Mouse (Mus musculus) hindbrain, embryonic 16.5 days (tissue): ENCODE data around the gene Srebf2. TPM values are rescaled to one million over a fixed set of nuclear protein-coding genes. Genes with fewer than 3 reads are reported as not detected.
A peak's percentile ranks its signal among the peaks of the same experiment; 100 is the strongest.

Experiments
- ATAC-seq: fragments of 200-750 bp; cut with Nextera tagmentation; 2 replicates; pipeline ENCODE4 v1.8.0; 2017; ENCODE audit warnings: moderate TSS enrichment, moderate library complexity
- H3K27ac ChIP-seq: fragments of 300-500 bp; sonication (generic); 2 replicates; pipeline ENCODE4 v1.5.1; 2014; ENCODE audit warnings: low read depth, mild to moderate bottlenecking, control low read depth, low read length, moderate library complexity
- H3K27me3 ChIP-seq: fragments of 300-500 bp; sonication (generic); replicated peaks from 2 replicates; pipeline ENCODE4 v1.6.1; 2014; ENCODE audit warnings: low read length; ENCODE audit not compliant: control insufficient read depth, insufficient read depth
- H3K36me3 ChIP-seq: fragments of 300-500 bp; sonication (generic); 2 replicates; pipeline ENCODE4 v1.6.1; 2014; ENCODE audit warnings: mild to moderate bottlenecking, low read length, moderate library complexity, mixed read lengths; ENCODE audit not compliant: control insufficient read depth, insufficient read depth
- H3K4me1 ChIP-seq: fragments of 300-500 bp; sonication (generic); 2 replicates; pipeline ENCODE4 v1.6.1; 2014; ENCODE audit warnings: low read depth, low read length; ENCODE audit not compliant: control insufficient read depth, insufficient read depth
- H3K4me2 ChIP-seq: fragments of 300-500 bp; sonication (generic); 2 replicates; pipeline ENCODE4 v1.6.1; 2014; ENCODE audit warnings: mild to moderate bottlenecking, low read length, control low read depth, moderate library complexity
- H3K4me3 ChIP-seq: fragments of 300-500 bp; sonication (generic); 2 replicates; pipeline ENCODE4 v1.5.1; 2014; ENCODE audit warnings: mild to moderate bottlenecking, low read length, control low read depth, moderate library complexity
- H3K9ac ChIP-seq: fragments of 300-500 bp; sonication (generic); 2 replicates; pipeline ENCODE4 v1.6.1; 2014; ENCODE audit warnings: low read depth, mild to moderate bottlenecking, control low read depth, low read length, moderate library complexity
- H3K9me3 ChIP-seq: fragments of 300-500 bp; sonication (generic); 2 replicates; pipeline ENCODE4 v1.6.1; 2014; ENCODE audit warnings: mild to moderate bottlenecking, low read length, moderate library complexity; ENCODE audit not compliant: control insufficient read depth
- WGBS: fragments of 180-500 bp; shearing (Covaris S2); extraction: QIAGEN DNeasy Blood & Tissue Kit; methylation state at CpG from one replicate; pipeline ENCODE4 v1.1.7; 2014; 5-methylcytosine and 5-hydroxymethylcytosine counted together
- polyA plus RNA-seq: library from polyadenylated mRNA; unstranded; fragments of >200 nt; fragmentation: Nextera tagmentation; extraction: Ambion mirVana; gene quantifications from 2 replicates; pipeline ENCODE4 v1.2.1, GENCODE M21; 2015

Srebf2 gene
- polyA plus RNA-seq, 1 experiment from 2014 or later: 179 TPM

GRCm38 (mm10) chr15:82207504-82208219 lies 60.7 kb downstream of the Srebf2 start:
- Histone ChIP-seq H3K36me3 (peaks cover 5% of the 10 kb centered on the region; the same call in 1 of the 2 replicates), H3K4me3 (no peak overlapping the region), H3K4me2 (peak overlapping the region; percentile 31), H3K9ac (no peak overlapping the region; the same call in 1 of the 2 replicates), H3K4me1 (peaks cover 40% of the 10 kb centered on the region), H3K27me3 (peaks cover 38% of the 10 kb centered on the region), H3K9me3 (no peaks in the 10 kb centered on the region), H3K27ac (no peak overlapping the region)
- WGBS: 15% methylated on average over 30 of the region's 30 CpGs
- ATAC-seq: no peak

- no peak overlapping the region for H3K27ac ChIP-seq
- no peak for ATAC-seq
- peaks cover 4% of the 10 kb centered on the region; the same call in 1 of the 2 replicates for H3K36me3 ChIP-seq
- peaks cover 41% of the 10 kb centered on the region for H3K4me1 ChIP-seq
- peaks cover 45% of the 10 kb centered on the region for H3K27me3 ChIP-seq
- H3K9ac ChIP-seq: no peak overlapping the region
- no peak overlapping the region for H3K4me3 ChIP-seq
- no peaks in the 10 kb centered on the region for H3K9me3 ChIP-seq
- H3K4me2 ChIP-seq: no peak overlapping the region
- WGBS: 85% methylated on average over 8 of the region's 8 CpGs
These were observed 61.3 kb downstream of the Srebf2 start for GRCm38 (mm10) chr15:82208307-82208706.

- H3K36me3 ChIP-seq: no peaks in the 10 kb centered on the region
- no peak overlapping the region for H3K27ac ChIP-seq
- peaks cover 34% of the 10 kb centered on the region for H3K4me1 ChIP-seq
- H3K9ac ChIP-seq: no peak overlapping the region
- peaks cover 49% of the 10 kb centered on the region for H3K27me3 ChIP-seq
- no peak for ATAC-seq
- H3K4me2 ChIP-seq: no peak overlapping the region
- WGBS: 76% methylated on average over 13 of the region's 13 CpGs
- H3K4me3 ChIP-seq: no peak overlapping the region
- no peaks in the 10 kb centered on the region for H3K9me3 ChIP-seq
These were observed 62.5 kb downstream of the Srebf2 start for GRCm38 (mm10) chr15:82209295-82210050.

GRCm38 (mm10) chr15:82210801-82211200 lies 63.8 kb downstream of the Srebf2 start:
- H3K36me3 ChIP-seq: no peaks in the 10 kb centered on the region
- H3K27ac ChIP-seq: no peak overlapping the region
- H3K4me1 ChIP-seq: peaks cover 34% of the 10 kb centered on the region
- peak overlapping the region; percentile 21 for H3K4me2 ChIP-seq
- 55% methylated on average over 1 of the region's 1 CpGs for WGBS
- no peak for ATAC-seq
- H3K4me3 ChIP-seq: peak overlapping the region; percentile 9; the same call in 1 of the 2 replicates
- no peaks in the 10 kb centered on the region for H3K9me3 ChIP-seq
- H3K27me3 ChIP-seq: peaks cover 54% of the 10 kb centered on the region
- no peak overlapping the region for H3K9ac ChIP-seq

GRCm38 (mm10) chr15:82211281-82211680 lies 64.3 kb downstream of the Srebf2 start:
- Histone ChIP-seq H3K9me3 (no peaks in the 10 kb centered on the region), H3K27me3 (peaks cover 55% of the 10 kb centered on the region), H3K9ac (0 out of 2 replicates have a peak overlapping the region, but pooled peaks have one; percentile 62), H3K27ac (no peak overlapping the region), H3K36me3 (no peaks in the 10 kb centered on the region), H3K4me2 (peak overlapping the region; percentile 74), H3K4me3 (peak overlapping the region; percentile 53), H3K4me1 (peaks cover 37% of the 10 kb centered on the region)
- 1% methylated on average over 9 of the region's 11 CpGs for WGBS
- no peak for ATAC-seq

- under 1% methylated on average over 92 of the region's 112 CpGs for WGBS
- Histone ChIP-seq H3K9ac (peak overlapping the region; percentile 62), H3K9me3 (no peaks in the 10 kb centered on the region), H3K27me3 (peaks cover 53% of the 10 kb centered on the region), H3K4me3 (peak overlapping the region; percentile 53), H3K27ac (no peak overlapping the region), H3K4me2 (peak overlapping the region; percentile 74), H3K4me1 (peaks cover 30% of the 10 kb centered on the region), H3K36me3 (no peaks in the 10 kb centered on the region)
- peak; percentile 57 for ATAC-seq
These were observed 65.2 kb downstream of the Srebf2 start for GRCm38 (mm10) chr15:82211911-82212751.

- H3K9ac ChIP-seq: peak within 1 kb of the TSS; percentile 62
- H3K4me1 ChIP-seq: peaks cover 24% of the 10 kb centered on the region
- ATAC-seq: no peak
- peak within 1 kb of the TSS; percentile 53 for H3K4me3 ChIP-seq
- H3K9me3 ChIP-seq: no peaks in the 10 kb centered on the region
- H3K4me2 ChIP-seq: peak within 1 kb of the TSS; percentile 74
- WGBS: 1% methylated on average over 27 of the region's 34 CpGs
- H3K27ac ChIP-seq: no peak within 1 kb of the TSS
- no peaks in the 10 kb centered on the region for H3K36me3 ChIP-seq
- peaks cover 53% of the 10 kb centered on the region for H3K27me3 ChIP-seq
These were observed 65.7 kb downstream of the Srebf2 start, which contains the start of gene Shisa8 for GRCm38 (mm10) chr15:82212752-82213063. Shisa8 (minus strand) TSS chr15:82212815.

GRCm38 (mm10) chr15:82213222-82213621 lies 66.2 kb downstream of the Srebf2 start:
- Histone ChIP-seq H3K4me2 (no peak overlapping the region; the same call in 1 of the 2 replicates), H3K27me3 (peaks cover 52% of the 10 kb centered on the region), H3K4me1 (peaks cover 21% of the 10 kb centered on the region), H3K9me3 (no peaks in the 10 kb centered on the region), H3K27ac (no peak overlapping the region), H3K4me3 (no peak overlapping the region), H3K9ac (no peak overlapping the region), H3K36me3 (no peaks in the 10 kb centered on the region)
- ATAC-seq: no peak
- 11% methylated on average over 4 of the region's 4 CpGs for WGBS
